Mouse (Mus musculus) cortical plate, adult 2 months (tissue): Measurements from ENCODE around the gene Cyp2j9.

ENCODE experiments used
- CTCF ChIP-seq: fragments of 200-500 bp; IDR thresholded peaks from 2 replicates; pipeline ENCODE4 v1.5.1; 2011; ENCODE audit warnings: mild to moderate bottlenecking, control low read depth, low read length; ENCODE audit not compliant: insufficient read depth; ENCODE audit errors: extremely low read depth
- POLR2A ChIP-seq: fragments of 200-500 bp; IDR thresholded peaks from 2 replicates; pipeline ENCODE4 v1.6.1; 2011; ENCODE audit warnings: mild to moderate bottlenecking, low read length, control low read depth; ENCODE audit not compliant: insufficient read depth; ENCODE audit errors: extremely low read depth

DNA sequence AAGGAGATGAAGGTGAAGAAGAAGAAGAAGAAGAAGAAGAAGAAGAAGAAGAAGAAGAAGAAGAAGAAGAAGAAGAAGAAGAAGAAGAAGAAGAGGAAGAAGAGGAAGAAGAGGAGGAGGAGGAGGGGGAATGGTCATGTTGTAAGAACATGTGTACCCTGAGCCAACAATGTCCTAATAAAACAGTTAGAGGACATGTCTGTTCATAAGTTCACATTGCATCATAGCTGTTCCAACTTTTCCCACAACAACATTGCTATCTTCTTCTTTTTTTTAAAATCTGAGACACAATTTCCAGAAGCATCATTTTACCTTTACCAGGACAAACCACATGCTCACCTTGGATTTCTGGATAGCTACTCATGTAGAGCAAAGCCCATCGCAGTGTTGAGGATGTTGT lies 44.1 kb upstream of the Cyp2j9 start:
- TF ChIP-seq CTCF: no peak
- no peak for TF ChIP-seq POLR2A
